Mouse (Mus musculus) c-Kit-positive CD71-negative TER-119-negative erythroid progenitor cells, embryonic 14.5 days (primary cell): ENCODE results near the gene Tnrc6c.
A peak's percentile ranks its signal among the peaks of the same experiment; 100 is the strongest.
"Not testable (repeated sequence)": the region's sequence is repeated elsewhere in the genome, so short reads cannot be mapped to it uniquely, and the experiment has no call there.

Experiments
- DNase-seq: peaks from one replicate; pipeline ENCODE4 v3.0.0-alpha.2; 2013; ENCODE audit warnings: low read depth

The Tnrc6c gene

GRCm38 (mm10) chr11:117770407-117770806, 116.3 kb downstream of the Tnrc6c start:
- no peak for DNase-seq

- no peak for DNase-seq
Observed at GRCm38 (mm10) chr11:117772352-117772751, 118.3 kb downstream of the Tnrc6c start.

- DNase-seq, result no peak
Observed at GRCm38 (mm10) chr11:117774925-117775324, 120.8 kb downstream of the Tnrc6c start.

- no peak for DNase-seq
Observed at GRCm38 (mm10) chr11:117775540-117775939, 121.5 kb downstream of the Tnrc6c start.

- DNase-seq, result no peak
Observed at GRCm38 (mm10) chr11:117776085-117776792, 122.2 kb downstream of the Tnrc6c start.

GRCm38 (mm10) chr11:117777111-117777510, 123.0 kb downstream of the Tnrc6c start:
- no peak for DNase-seq

- DNase-seq, result no peak
Observed at GRCm38 (mm10) chr11:117778031-117778430, 123.9 kb downstream of the Tnrc6c start.

- no peak for DNase-seq
Observed at GRCm38 (mm10) chr11:117778851-117779433, 124.9 kb downstream of the Tnrc6c start.

GRCm38 (mm10) chr11:117779434-117780198, 125.5 kb downstream of the Tnrc6c start:
- DNase-seq, result no peak

- no peak for DNase-seq
Observed at GRCm38 (mm10) chr11:117780199-117780515, 126.1 kb downstream of the Tnrc6c start.

- DNase-seq, result peak; percentile 93
Observed at GRCm38 (mm10) chr11:117780582-117781111, 126.6 kb downstream of the Tnrc6c start.

- DNase-seq, result no peak
Observed at GRCm38 (mm10) chr11:117781199-117781821, 127.2 kb downstream of the Tnrc6c start.

GRCm38 (mm10) chr11:117781993-117782704, 128.1 kb downstream of the Tnrc6c start, which contains the start of the genes Tmc8 and Tmc6:
Gene Tmc8, plus strand, starts transcription at chr11:117782076.
Gene Tmc6, minus strand, starts transcription at chr11:117782198.
- DNase-seq, result no peak

GRCm38 (mm10) chr11:117782705-117783034, 128.6 kb downstream of the Tnrc6c start:
- no peak for DNase-seq

- DNase-seq, result no peak
Observed at GRCm38 (mm10) chr11:117783089-117783488, 129.0 kb downstream of the Tnrc6c start.

GRCm38 (mm10) chr11:117783683-117784309, 129.7 kb downstream of the Tnrc6c start:
- DNase-seq, result no peak

GRCm38 (mm10) chr11:117786294-117786693, 132.2 kb downstream of the Tnrc6c start:
- no peak for DNase-seq

GRCm38 (mm10) chr11:117788481-117788880, 134.4 kb downstream of the Tnrc6c start:
- DNase-seq, result not testable (repeated sequence)

- no peak for DNase-seq
Observed at GRCm38 (mm10) chr11:117790286-117790685, 136.2 kb downstream of the Tnrc6c start.

GRCm38 (mm10) chr11:117790703-117791440, 136.8 kb downstream of the Tnrc6c start:
- no peak for DNase-seq

GRCm38 (mm10) chr11:117791441-117791761, 137.3 kb downstream of the Tnrc6c start:
- DNase-seq, result no peak
